In genomic region chr11:51636323-51636684, GRCm38 (mm10) we compare ENCODE assay signal across 7 mouse cellular contexts. TPM values are rescaled to one million over a fixed set of nuclear protein-coding genes. Genes with fewer than 3 reads are reported as not detected.
DNase-seq lines count a peak whose midpoint lies in the region; ATAC-seq and TF ChIP-seq lines count a peak whose summit lies in the region.

No protein-coding gene starts in this region.

- peak; percentile 13 for TF ChIP-seq RAD21 in MEL (IDR thresholded peaks at IDR 0.05; ENCODE audit: low read depth, low read length)

- H3K4me3 ChIP-seq in MEL (ENCODE audit: control insufficient read depth in 1 of 2, insufficient read depth in 1 of 2, low read depth in 2 of 2, low read length in 2 of 2): peak overlapping the region; percentile 69 to 84
- H3K4me3 ChIP-seq in hindbrain, embryonic 11.5 days (ENCODE audit: low read depth, low read length): peak overlapping the region; percentile 64
- peak overlapping the region; percentile 72 for H3K4me3 ChIP-seq in limb, embryonic 11.5 days (ENCODE audit: low read depth, low read length)
- peak overlapping the region; percentile 57 for H3K4me3 ChIP-seq in midbrain, embryonic 11.5 days (ENCODE audit: low read depth, low read length)

- peaks cover 7 to 40% of the 10 kb centered on the region in 2 experiments for H3K4me1 ChIP-seq in MEL (ENCODE audit: control insufficient read depth in 1 of 2, insufficient read depth in 2 of 2, low read length in 2 of 2)
- H3K4me1 ChIP-seq in hindbrain, embryonic 11.5 days (replicated peaks; ENCODE audit: control insufficient read depth, insufficient read depth, low read length): no peaks in the 10 kb centered on the region
- H3K4me1 ChIP-seq in limb, embryonic 11.5 days (ENCODE audit: control insufficient read depth, insufficient read depth, low read length): peaks cover 9% of the 10 kb centered on the region
- peaks cover 11% of the 10 kb centered on the region; the same call in 1 of the 2 replicates for H3K4me1 ChIP-seq in midbrain, embryonic 11.5 days (ENCODE audit: control insufficient read depth, insufficient read depth, low read length)

- H3K9me3 ChIP-seq in MEL (replicated peaks; ENCODE audit: insufficient read depth, low read length): no peaks in the 10 kb centered on the region
- H3K9me3 ChIP-seq in hindbrain, embryonic 11.5 days (ENCODE audit: control insufficient read depth, low read length): no peaks in the 10 kb centered on the region
- no peaks in the 10 kb centered on the region for H3K9me3 ChIP-seq in limb, embryonic 11.5 days (ENCODE audit: control insufficient read depth, low read length)
- H3K9me3 ChIP-seq in midbrain, embryonic 11.5 days (ENCODE audit: control insufficient read depth, low read length): no peaks in the 10 kb centered on the region

- no peak for TF ChIP-seq EP300 in MEL (IDR thresholded peaks at IDR 0.05; ENCODE audit: low read depth in 1 of 2, low read length in 2 of 2)

- peak; percentile 58 to 85 (median 67) for TF ChIP-seq CTCF in MEL (IDR thresholded peaks at IDR 0.05 in 2 of 3, conservative IDR thresholded peaks at IDR 0.05 in 1 of 3; ENCODE audit: control insufficient read depth in 1 of 3, insufficient read depth in 1 of 3, low read depth in 2 of 3, low read length in 3 of 3, poor library complexity in 1 of 3, severe bottlenecking in 1 of 3)
- TF ChIP-seq CTCF in brain, embryonic 14.5 days (IDR thresholded peaks at IDR 0.05; ENCODE audit: borderline replicate concordance, extremely low read depth, insufficient read depth, insufficient read length): peak; percentile 68

- H3K36me3 ChIP-seq in MEL (ENCODE audit: control insufficient read depth in 1 of 2, insufficient read depth in 2 of 2, low read length in 2 of 2): peaks cover 0 to 34% of the 10 kb centered on the region in 2 experiments; a peak in 2 of 4 replicates
- no peaks in the 10 kb centered on the region for H3K36me3 ChIP-seq in hindbrain, embryonic 11.5 days (ENCODE audit: control insufficient read depth, insufficient read depth, low read length)
- H3K36me3 ChIP-seq in limb, embryonic 11.5 days (ENCODE audit: control insufficient read depth, insufficient read depth, low read length): no peaks in the 10 kb centered on the region
- H3K36me3 ChIP-seq in midbrain, embryonic 11.5 days (ENCODE audit: control insufficient read depth, insufficient read depth, low read length): no peaks in the 10 kb centered on the region

- H3K4me2 ChIP-seq in hindbrain, embryonic 11.5 days (replicated peaks; ENCODE audit: low read depth, low read length): peak overlapping the region; percentile 69
- H3K4me2 ChIP-seq in limb, embryonic 11.5 days (ENCODE audit: low read depth, severe bottlenecking): peak overlapping the region; percentile 76
- H3K4me2 ChIP-seq in midbrain, embryonic 11.5 days: peak overlapping the region; percentile 54

- no peak for TF ChIP-seq POLR2A in MEL (IDR thresholded peaks at IDR 0.05; ENCODE audit: control insufficient read depth in 1 of 2, insufficient read depth in 1 of 2, low read depth in 1 of 2, low read length in 2 of 2, poor library complexity in 1 of 2)
- TF ChIP-seq POLR2A in brain, embryonic 14.5 days (IDR thresholded peaks at IDR 0.05; ENCODE audit: borderline replicate concordance, extremely low read depth, insufficient read depth, insufficient read length, poor library complexity, severe bottlenecking): no peak

- 4% methylated on average over 6 of the region's 6 CpGs for WGBS in hindbrain, embryonic 11.5 days
- WGBS in limb, embryonic 11.5 days: 5% methylated on average over 6 of the region's 6 CpGs
- WGBS in midbrain, embryonic 11.5 days: 3% methylated on average over 6 of the region's 6 CpGs

- no peaks in the 10 kb centered on the region for H3K27me3 ChIP-seq in MEL (ENCODE audit: control insufficient read depth in 1 of 2, insufficient read depth in 2 of 2, low read length in 2 of 2)
- no peaks in the 10 kb centered on the region for H3K27me3 ChIP-seq in hindbrain, embryonic 11.5 days (ENCODE audit: control insufficient read depth, insufficient read depth, low read length)
- no peaks in the 10 kb centered on the region for H3K27me3 ChIP-seq in limb, embryonic 11.5 days (ENCODE audit: control insufficient read depth, insufficient read depth, low read length)
- H3K27me3 ChIP-seq in midbrain, embryonic 11.5 days (ENCODE audit: control insufficient read depth, insufficient read depth, low read length): no peaks in the 10 kb centered on the region

- peak; percentile 95 for DNase-seq in MEL (ENCODE audit: low read depth, low spot score)
- peak; percentile 88 for DNase-seq in brain, embryonic 14.5 days (ENCODE audit: low read depth)
- peak; percentile 78 for DNase-seq in hindbrain, embryonic 11.5 days (ENCODE audit: low spot score)
- peak; percentile 84 for DNase-seq in limb, embryonic 11.5 days (ENCODE audit: low spot score)
- DNase-seq in midbrain, embryonic 11.5 days (ENCODE audit: low spot score, missing footprints): peak; percentile 93
- peak; percentile 55 to 81 for DNase-seq in spleen, postnatal 10 days (ENCODE audit: low spot score in 2 of 2)

- H3K9ac ChIP-seq in MEL (ENCODE audit: control insufficient read depth, low read depth, low read length, poor library complexity, severe bottlenecking): peak overlapping the region; percentile 83
- peak overlapping the region; percentile 58 for H3K9ac ChIP-seq in hindbrain, embryonic 11.5 days (ENCODE audit: low read depth, low read length)
- peak overlapping the region; percentile 72 for H3K9ac ChIP-seq in limb, embryonic 11.5 days (ENCODE audit: low read length)
- peak overlapping the region; percentile 68 for H3K9ac ChIP-seq in midbrain, embryonic 11.5 days (ENCODE audit: low read length)

- peak; percentile 86 for ATAC-seq in erythroblast, adult 5-6 weeks (replicated peaks; ENCODE audit: low FRiP score, poor library complexity, severe bottlenecking)
- ATAC-seq in hindbrain, embryonic 11.5 days (ENCODE audit: low FRiP score): 0 out of 2 replicates have a peak, but pooled peaks have one; percentile 45
- no peak for ATAC-seq in limb, embryonic 11.5 days (ENCODE audit: insufficient number of reproducible peaks, low FRiP score, low TSS enrichment, low read depth)
- ATAC-seq in midbrain, embryonic 11.5 days (ENCODE audit: low FRiP score): peak; percentile 43

- H3K79me2 ChIP-seq in MEL (ENCODE audit: control insufficient read depth, insufficient read depth, low read length, poor library complexity): peaks cover 27% of the 10 kb centered on the region

- H3K27ac ChIP-seq in MEL (ENCODE audit: control insufficient read depth, low read depth, low read length): peak overlapping the region; percentile 92
- no peak overlapping the region; the same call in 1 of the 2 replicates for H3K27ac ChIP-seq in hindbrain, embryonic 11.5 days (ENCODE audit: low read depth, low read length)
- no peak overlapping the region for H3K27ac ChIP-seq in limb, embryonic 11.5 days (replicated peaks; ENCODE audit: low read depth, low read length)
- no peak overlapping the region for H3K27ac ChIP-seq in midbrain, embryonic 11.5 days (ENCODE audit: low read depth, low read length)

RNA-seq across cellular contexts. Expression of gene Rmnd5b, which starts 0.6 kb away (rescaled TPM):
- 52.5 and 55.1 TPM in 2 replicates for total RNA-seq in MEL (2012; rRNA removed)
- polyA plus RNA-seq in MEL (2012; ENCODE audit: insufficient read depth in 1 of 2, insufficient read length in 2 of 2, low read depth in 1 of 2, low replicate concordance in 2 of 2, missing spikeins in 1 of 2): 10 to 100 TPM in 1 of 2 experiments, not detected in 1; 63.0 TPM
- polyA plus RNA-seq in brain, embryonic 14.5 days (2012; rRNA removed): 70.7 and 84.3 TPM in 2 replicates
- 17.3 and 18.6 TPM in 2 replicates for total RNA-seq in erythroblast, adult 5-6 weeks (2015; ENCODE audit: low replicate concordance)
- 3.6 and 3.9 TPM in 2 replicates for total RNA-seq in erythroblast, adult 5-6 weeks (2017; ENCODE audit: low replicate concordance)
- polyA plus RNA-seq in hindbrain, embryonic 11.5 days (2014; fragmentation: Nextera tagmentation; extraction: Ambion mirVana): 42.5 and 43.7 TPM in 2 replicates
- 38.1 and 40.8 TPM in 2 replicates for polyA plus RNA-seq in limb, embryonic 11.5 days (2014; fragmentation: Nextera tagmentation; extraction: Ambion mirVana)
- polyA plus RNA-seq in midbrain, embryonic 11.5 days (2014; fragmentation: Nextera tagmentation; extraction: Ambion mirVana): 40.4 and 41.5 TPM in 2 replicates

RNA-seq across cellular contexts. Expression of gene N4bp3, which starts 14.3 kb away (rescaled TPM):
- total RNA-seq in MEL (2012; rRNA removed): 6.9 and 7.1 TPM in 2 replicates
- polyA plus RNA-seq in MEL (2012; ENCODE audit: insufficient read depth in 1 of 2, insufficient read length in 2 of 2, low read depth in 1 of 2, low replicate concordance in 2 of 2, missing spikeins in 1 of 2): 10 to 100 TPM in 1 of 2 experiments, not detected in 1; 11.5 TPM
- 7.5 and 11.2 TPM in 2 replicates for polyA plus RNA-seq in brain, embryonic 14.5 days (2012; rRNA removed)
- total RNA-seq in erythroblast, adult 5-6 weeks (2015; ENCODE audit: low replicate concordance): 1.0 TPM in 1 of 2 replicates, not detected in the other
- total RNA-seq in erythroblast, adult 5-6 weeks (2017; ENCODE audit: low replicate concordance): not detected in 2 replicates
- polyA plus RNA-seq in hindbrain, embryonic 11.5 days (2014; fragmentation: Nextera tagmentation; extraction: Ambion mirVana): 6.6 and 6.9 TPM in 2 replicates
- polyA plus RNA-seq in limb, embryonic 11.5 days (2014; fragmentation: Nextera tagmentation; extraction: Ambion mirVana): 14.3 and 18.2 TPM in 2 replicates
- 6.3 and 9.2 TPM in 2 replicates for polyA plus RNA-seq in midbrain, embryonic 11.5 days (2014; fragmentation: Nextera tagmentation; extraction: Ambion mirVana)

RNA-seq across cellular contexts. Expression of gene D930048N14Rik, which starts 14.4 kb away (rescaled TPM):
- 0.39 and 0.56 TPM in 2 replicates for total RNA-seq in MEL (2012; rRNA removed)
- 1 to 10 TPM in 1 of 2 experiments, not detected in 1; 2.1 TPM for polyA plus RNA-seq in MEL (2012; ENCODE audit: insufficient read depth in 1 of 2, insufficient read length in 2 of 2, low read depth in 1 of 2, low replicate concordance in 2 of 2, missing spikeins in 1 of 2)
- 2.1 and 2.3 TPM in 2 replicates for polyA plus RNA-seq in brain, embryonic 14.5 days (2012; rRNA removed)
- 0.84 TPM in 1 of 2 replicates, not detected in the other for total RNA-seq in erythroblast, adult 5-6 weeks (2015; ENCODE audit: low replicate concordance)
- not detected in 2 replicates for total RNA-seq in erythroblast, adult 5-6 weeks (2017; ENCODE audit: low replicate concordance)
- 0.73 and 1.2 TPM in 2 replicates for polyA plus RNA-seq in hindbrain, embryonic 11.5 days (2014; fragmentation: Nextera tagmentation; extraction: Ambion mirVana)
- 2.4 and 2.5 TPM in 2 replicates for polyA plus RNA-seq in limb, embryonic 11.5 days (2014; fragmentation: Nextera tagmentation; extraction: Ambion mirVana)
- polyA plus RNA-seq in midbrain, embryonic 11.5 days (2014; fragmentation: Nextera tagmentation; extraction: Ambion mirVana): 0.18 and 0.52 TPM in 2 replicates

RNA-seq across cellular contexts. Expression of gene Nhp2, which starts 16.8 kb away (rescaled TPM):
- total RNA-seq in MEL (2012; rRNA removed): 588 and 649 TPM in 2 replicates
- polyA plus RNA-seq in MEL (2012; ENCODE audit: insufficient read depth in 1 of 2, insufficient read length in 2 of 2, low read depth in 1 of 2, low replicate concordance in 2 of 2, missing spikeins in 1 of 2): 1,000 to 10,000 TPM in 1 of 2 experiments, 100 to 1,000 TPM in 1; 739 to 6,489 TPM
- 69.2 and 78.5 TPM in 2 replicates for polyA plus RNA-seq in brain, embryonic 14.5 days (2012; rRNA removed)
- 7.5 and 27.6 TPM in 2 replicates for total RNA-seq in erythroblast, adult 5-6 weeks (2015; ENCODE audit: low replicate concordance)
- 19.2 and 23.3 TPM in 2 replicates for total RNA-seq in erythroblast, adult 5-6 weeks (2017; ENCODE audit: low replicate concordance)
- polyA plus RNA-seq in hindbrain, embryonic 11.5 days (2014; fragmentation: Nextera tagmentation; extraction: Ambion mirVana): 154 and 156 TPM in 2 replicates
- polyA plus RNA-seq in limb, embryonic 11.5 days (2014; fragmentation: Nextera tagmentation; extraction: Ambion mirVana): 180 and 181 TPM in 2 replicates
- polyA plus RNA-seq in midbrain, embryonic 11.5 days (2014; fragmentation: Nextera tagmentation; extraction: Ambion mirVana): 152 and 167 TPM in 2 replicates

RNA-seq across cellular contexts. Expression of gene Hnrnpab, which starts 29.7 kb away (rescaled TPM):
- 894 and 908 TPM in 2 replicates for total RNA-seq in MEL (2012; rRNA removed)
- polyA plus RNA-seq in MEL (2012; ENCODE audit: insufficient read depth in 1 of 2, insufficient read length in 2 of 2, low read depth in 1 of 2, low replicate concordance in 2 of 2, missing spikeins in 1 of 2): 1,000 to 10,000 TPM in 1 of 2 experiments, 100 to 1,000 TPM in 1; 184 to 1,104 TPM
- polyA plus RNA-seq in brain, embryonic 14.5 days (2012; rRNA removed): 597 and 651 TPM in 2 replicates
- 140 and 157 TPM in 2 replicates for total RNA-seq in erythroblast, adult 5-6 weeks (2015; ENCODE audit: low replicate concordance)
- total RNA-seq in erythroblast, adult 5-6 weeks (2017; ENCODE audit: low replicate concordance): 174 and 180 TPM in 2 replicates
- 777 and 822 TPM in 2 replicates for polyA plus RNA-seq in hindbrain, embryonic 11.5 days (2014; fragmentation: Nextera tagmentation; extraction: Ambion mirVana)
- polyA plus RNA-seq in limb, embryonic 11.5 days (2014; fragmentation: Nextera tagmentation; extraction: Ambion mirVana): 796 and 869 TPM in 2 replicates
- polyA plus RNA-seq in midbrain, embryonic 11.5 days (2014; fragmentation: Nextera tagmentation; extraction: Ambion mirVana): 802 and 844 TPM in 2 replicates
